Mouse (Mus musculus) kidney, adult 11 months (tissue): ENCODE results near the gene Spg21.

Source experiments
- DNase-seq: peaks from one replicate; pipeline ENCODE4 v3.0.0; 2022

Spg21 gene

GRCm38 (mm10) chr9:65480071-65480470 lies 19.3 kb downstream of the Spg21 start:
- no peak for DNase-seq

GRCm38 (mm10) chr9:65491476-65491875 lies 30.7 kb downstream of the Spg21 start:
- DNase-seq = no peak

GRCm38 (mm10) chr9:65492351-65492750 lies 31.6 kb downstream of the Spg21 start:
- DNase-seq = no peak

GRCm38 (mm10) chr9:65492851-65493250 lies 32.1 kb downstream of the Spg21 start:
- no peak for DNase-seq

- no peak for DNase-seq
Measured at GRCm38 (mm10) chr9:65502146-65502545, 41.4 kb downstream of the Spg21 start.

GRCm38 (mm10) chr9:65502721-65503505 lies 42.2 kb downstream of the Spg21 start:
- no peak for DNase-seq

- no peak for DNase-seq
Measured at GRCm38 (mm10) chr9:65508449-65508848, 47.7 kb downstream of the Spg21 start.

GRCm38 (mm10) chr9:65512520-65512919 lies 51.8 kb downstream of the Spg21 start:
- DNase-seq = no peak

- DNase-seq = no peak
Measured at GRCm38 (mm10) chr9:65514431-65514830, 53.7 kb downstream of the Spg21 start.

GRCm38 (mm10) chr9:65514851-65515261 lies 54.1 kb downstream of the Spg21 start:
- DNase-seq = no peak

GRCm38 (mm10) chr9:65519807-65520504 lies 59.2 kb downstream of the Spg21 start, which contains the start of gene Ankdd1a:
TSS of gene Ankdd1a (minus strand) at chr9:65520193.
- no peak for DNase-seq

GRCm38 (mm10) chr9:65520505-65520876 lies 59.7 kb downstream of the Spg21 start:
- no peak for DNase-seq

- peak; percentile 82 for DNase-seq
Measured at GRCm38 (mm10) chr9:65523611-65524364, 63.0 kb downstream of the Spg21 start.

- DNase-seq = no peak
Measured at GRCm38 (mm10) chr9:65525445-65526195, 64.9 kb downstream of the Spg21 start.

GRCm38 (mm10) chr9:65528417-65529038 lies 67.8 kb downstream of the Spg21 start:
- DNase-seq = no peak

GRCm38 (mm10) chr9:65529659-65530058 lies 68.9 kb downstream of the Spg21 start:
- DNase-seq = no peak

- DNase-seq = no peak
Measured at GRCm38 (mm10) chr9:65531283-65531682, 70.5 kb downstream of the Spg21 start.

- DNase-seq = no peak
Measured at GRCm38 (mm10) chr9:65532986-65533385, 72.2 kb downstream of the Spg21 start.

GRCm38 (mm10) chr9:65534111-65534510 lies 73.4 kb downstream of the Spg21 start:
- no peak for DNase-seq

GRCm38 (mm10) chr9:65535191-65535722 lies 74.5 kb downstream of the Spg21 start:
- no peak for DNase-seq

GRCm38 (mm10) chr9:65535789-65536469 lies 75.2 kb downstream of the Spg21 start:
- DNase-seq = no peak
